Mouse (Mus musculus): ENCODE measurements around the gene Gm17304. TPM values are rescaled to one million over a fixed set of nuclear protein-coding genes. Genes with fewer than 3 reads are reported as not detected.

Gene Gm17304
- total and polyA plus RNA-seq, 3 experiments: not detected

DNA sequence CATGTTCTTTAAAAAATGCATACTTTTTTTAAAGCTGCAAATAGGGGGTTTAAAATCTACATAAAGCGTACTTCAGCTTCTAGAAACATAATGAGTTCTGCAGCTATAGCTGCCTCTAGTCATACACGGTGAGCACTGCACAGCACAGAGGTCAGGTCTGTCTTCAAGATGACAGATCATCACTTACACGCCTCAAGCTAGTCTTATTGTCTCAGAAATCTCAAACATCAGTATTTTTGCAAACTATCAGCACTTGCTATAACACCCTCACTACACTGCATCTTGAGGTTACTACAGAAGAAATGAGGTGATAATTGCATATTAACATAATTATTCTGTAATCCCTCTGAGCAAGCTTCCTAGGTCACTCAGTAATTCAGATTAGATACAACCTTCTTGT is 33.0 kb downstream of the Gm17304 start:
- Histone ChIP-seq H3K27ac (ENCODE audit: control insufficient read depth, low read depth, low read length) (no peak overlapping the region), H3K27me3 (ENCODE audit: control insufficient read depth in 1 of 2, insufficient read depth in 2 of 2, low read length in 2 of 2) (no peaks in the 10 kb centered on the region), H3K4me1 (ENCODE audit: control insufficient read depth in 1 of 2, insufficient read depth in 2 of 2, low read length in 2 of 2) (peaks cover 5 to 8% of the 10 kb centered on the region in 2 experiments), H3K36me3 (ENCODE audit: control insufficient read depth in 1 of 2, insufficient read depth in 2 of 2, low read length in 2 of 2) (peaks cover 9 to 12% of the 10 kb centered on the region in 2 experiments), H3K4me3 (ENCODE audit: control insufficient read depth in 1 of 2, insufficient read depth in 1 of 2, low read depth in 2 of 2, low read length in 2 of 2) (no peak overlapping the region), H3K9ac (ENCODE audit: control insufficient read depth, low read depth, low read length, poor library complexity, severe bottlenecking) (no peak overlapping the region), H3K9me3 (replicated peaks; ENCODE audit: insufficient read depth, low read length) (no peaks in the 10 kb centered on the region), H3K79me2 (ENCODE audit: control insufficient read depth, insufficient read depth, low read length, poor library complexity) (peaks cover 6% of the 10 kb centered on the region)
- TF ChIP-seq E2F4 (IDR thresholded peaks at IDR 0.05; ENCODE audit: borderline replicate concordance, low read depth, low read length) (no peak), GABPA (IDR thresholded peaks at IDR 0.05; ENCODE audit: low read depth, low read length) (no peak), ZMIZ1 (IDR thresholded peaks at IDR 0.05; ENCODE audit: low read depth, low read length) (no peak), MXI1 (IDR thresholded peaks at IDR 0.05; ENCODE audit: low read depth, low read length) (no peak), TBP (IDR thresholded peaks at IDR 0.05; ENCODE audit: low read depth, low read length) (no peak), ZC3H11A (IDR thresholded peaks at IDR 0.05; ENCODE audit: low read depth, low read length) (no peak), MAZ (IDR thresholded peaks at IDR 0.05; ENCODE audit: low read depth, low read length) (no peak), SMC3 (IDR thresholded peaks at IDR 0.05; ENCODE audit: low read depth, low read length) (no peak), ETS1 (IDR thresholded peaks at IDR 0.05; ENCODE audit: low read depth, low read length) (no peak), RCOR1 (IDR thresholded peaks at IDR 0.05; ENCODE audit: low read depth, low read length) (no peak), POLR2A (IDR thresholded peaks at IDR 0.05; ENCODE audit: control insufficient read depth in 1 of 2, insufficient read depth in 1 of 2, low read depth in 1 of 2, low read length in 2 of 2, poor library complexity in 1 of 2) (no peak), CHD2 (IDR thresholded peaks at IDR 0.05; ENCODE audit: low read length) (no peak), ZNF384 (IDR thresholded peaks at IDR 0.05; ENCODE audit: low read depth, low read length) (no peak), USF1 (IDR thresholded peaks at IDR 0.05; ENCODE audit: low read depth, low read length) (no peak), NELFE (IDR thresholded peaks at IDR 0.05; ENCODE audit: low read depth, low read length) (no peak), EP300 (IDR thresholded peaks at IDR 0.05; ENCODE audit: low read depth in 1 of 2, low read length in 2 of 2) (no peak)
- no peak for DNase-seq (ENCODE audit: low read depth, low spot score)

DNA sequence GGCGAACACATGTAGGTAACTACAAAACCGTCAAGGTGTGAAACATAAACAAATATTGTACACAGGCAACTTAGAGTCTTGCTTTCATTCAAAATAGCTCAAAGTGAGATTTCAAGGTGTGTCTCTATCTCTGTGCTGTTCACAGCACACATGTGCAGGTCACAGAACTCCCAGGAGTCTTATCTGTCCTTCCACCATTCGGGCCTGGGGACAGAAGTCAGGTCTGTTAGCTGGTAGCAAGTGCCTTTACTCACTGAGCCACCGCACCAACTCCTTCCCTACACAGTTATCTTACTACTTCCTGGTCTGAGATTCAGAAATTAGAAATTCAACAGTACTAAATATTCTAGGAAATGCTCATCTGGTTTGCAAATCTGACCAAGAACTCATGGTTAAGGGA is 34.5 kb downstream of the Gm17304 start:
- peaks cover 7 to 9% of the 10 kb centered on the region in 2 experiments for H3K36me3 ChIP-seq (ENCODE audit: control insufficient read depth in 1 of 2, insufficient read depth in 2 of 2, low read length in 2 of 2)
- peaks cover 5 to 8% of the 10 kb centered on the region in 2 experiments for H3K4me1 ChIP-seq (ENCODE audit: control insufficient read depth in 1 of 2, insufficient read depth in 2 of 2, low read length in 2 of 2)
- H3K79me2 ChIP-seq (ENCODE audit: control insufficient read depth, insufficient read depth, low read length, poor library complexity): peaks cover 6% of the 10 kb centered on the region
- DNase-seq (ENCODE audit: low read depth, low spot score): no peak
- no peaks in the 10 kb centered on the region for H3K9me3 ChIP-seq (replicated peaks; ENCODE audit: insufficient read depth, low read length)
- no peak for TF ChIP-seq RAD21 (IDR thresholded peaks at IDR 0.05; ENCODE audit: low read depth, low read length)
- TF ChIP-seq ZC3H11A (IDR thresholded peaks at IDR 0.05; ENCODE audit: low read depth, low read length): no peak
- TF ChIP-seq ZNF384 (IDR thresholded peaks at IDR 0.05; ENCODE audit: low read depth, low read length): no peak
- TF ChIP-seq ETS1 (IDR thresholded peaks at IDR 0.05; ENCODE audit: low read depth, low read length): no peak
- TF ChIP-seq NRF1 (IDR thresholded peaks at IDR 0.05; ENCODE audit: insufficient read depth, low read depth, low read length, poor library complexity, severe bottlenecking): no peak
- TF ChIP-seq MEF2A (IDR thresholded peaks at IDR 0.05; ENCODE audit: extremely low read depth, insufficient replicate concordance, low read depth, low read length, poor library complexity, severe bottlenecking): no peak
- no peak for TF ChIP-seq CHD2 (IDR thresholded peaks at IDR 0.05; ENCODE audit: low read length)
- no peak for TF ChIP-seq POLR2AphosphoS5 (IDR thresholded peaks at IDR 0.05; ENCODE audit: borderline replicate concordance, low read depth, low read length)
- no peak for TF ChIP-seq EP300 (IDR thresholded peaks at IDR 0.05; ENCODE audit: low read depth in 1 of 2, low read length in 2 of 2)
- TF ChIP-seq E2F4 (IDR thresholded peaks at IDR 0.05; ENCODE audit: borderline replicate concordance, low read depth, low read length): no peak
- no peak for TF ChIP-seq GATA1 (IDR thresholded peaks at IDR 0.05; ENCODE audit: low read depth, low read length)
- TF ChIP-seq TBP (IDR thresholded peaks at IDR 0.05; ENCODE audit: low read depth, low read length): no peak
- no peaks in the 10 kb centered on the region for H3K27me3 ChIP-seq (ENCODE audit: control insufficient read depth in 1 of 2, insufficient read depth in 2 of 2, low read length in 2 of 2)
- H3K4me3 ChIP-seq (ENCODE audit: control insufficient read depth in 1 of 2, insufficient read depth in 1 of 2, low read depth in 2 of 2, low read length in 2 of 2): no peak overlapping the region
- H3K27ac ChIP-seq (ENCODE audit: control insufficient read depth, low read depth, low read length): no peak overlapping the region
- H3K9ac ChIP-seq (ENCODE audit: control insufficient read depth, low read depth, low read length, poor library complexity, severe bottlenecking): no peak overlapping the region
